Mouse (Mus musculus) gastrocnemius, postnatal 10 days (tissue): Measurements from ENCODE around the gene Csgalnact2. TPM values are rescaled to one million over a fixed set of nuclear protein-coding genes. Genes with fewer than 3 reads are reported as not detected.

Experiments
- DNase-seq: peaks from one replicate; pipeline ENCODE4 v3.0.0; 2021; ENCODE audit warnings: mixed read lengths
- total RNA-seq, 2 experiments: library from RNA; stranded (reverse); gene quantifications; 2 replicates each; pipeline ENCODE4 v1.2.3; 2021

Csgalnact2 gene
- total RNA-seq, 2 experiments from 2014 or later, result 22.5 to 24.0 TPM

DNA sequence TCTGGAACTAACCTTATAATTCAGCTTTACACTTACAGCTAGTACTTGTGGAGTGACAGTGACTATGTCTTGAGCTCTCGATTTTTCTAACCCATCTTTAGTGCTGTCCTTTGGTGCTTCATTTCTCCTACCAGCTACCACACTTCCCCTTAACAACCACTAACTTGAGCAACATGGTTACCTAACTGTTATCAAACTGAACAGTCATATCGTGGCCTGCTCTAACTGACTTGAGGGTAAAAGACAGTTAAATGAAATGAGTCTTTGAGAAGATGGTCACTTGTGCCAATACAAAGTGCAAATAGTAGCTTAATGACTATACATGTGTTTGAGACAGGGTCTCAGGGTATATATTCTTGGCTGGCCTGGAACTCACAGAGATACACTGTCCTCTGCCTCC, 1.8 kb downstream of the Csgalnact2 start:
- no peak for DNase-seq

DNA sequence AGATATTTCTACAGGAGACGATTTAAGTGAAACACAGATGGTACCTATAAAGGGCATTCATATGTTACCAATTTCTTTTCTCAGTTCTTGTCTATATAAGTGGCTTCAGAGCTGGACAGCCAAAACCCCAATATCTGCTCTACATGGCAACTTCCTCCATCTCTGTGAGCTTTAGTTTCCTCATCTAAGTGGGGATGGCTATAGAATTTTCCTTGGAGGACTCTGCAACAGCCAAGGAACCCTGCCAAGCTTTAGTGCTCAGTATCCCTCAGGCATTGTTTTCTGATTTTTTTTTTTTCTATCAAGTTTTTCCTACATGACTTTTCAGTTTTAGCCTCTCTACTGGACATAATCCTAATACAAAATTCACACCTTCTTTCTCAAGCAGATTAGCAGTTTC, 4.5 kb downstream of the Csgalnact2 start:
- no peak for DNase-seq

DNA sequence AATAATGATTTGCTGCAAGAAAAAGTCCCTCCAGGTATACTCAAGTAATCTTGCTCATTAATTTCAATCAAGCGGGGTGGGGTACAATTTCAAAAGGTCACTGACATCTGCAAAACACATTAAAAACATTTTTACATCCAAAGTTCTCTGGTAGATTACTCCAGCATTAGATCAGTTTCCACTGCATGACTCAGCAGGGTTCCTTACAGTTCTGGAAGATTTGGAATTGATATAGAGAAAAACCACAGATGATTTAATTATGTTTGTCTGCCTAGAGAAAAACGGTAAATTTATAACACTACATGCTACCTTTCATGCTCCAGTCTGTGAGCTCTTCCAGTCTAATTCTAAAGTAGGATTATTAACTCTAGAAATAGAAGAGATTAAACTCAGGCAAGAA, 8.9 kb downstream of the Csgalnact2 start:
- DNase-seq, result no peak

DNA sequence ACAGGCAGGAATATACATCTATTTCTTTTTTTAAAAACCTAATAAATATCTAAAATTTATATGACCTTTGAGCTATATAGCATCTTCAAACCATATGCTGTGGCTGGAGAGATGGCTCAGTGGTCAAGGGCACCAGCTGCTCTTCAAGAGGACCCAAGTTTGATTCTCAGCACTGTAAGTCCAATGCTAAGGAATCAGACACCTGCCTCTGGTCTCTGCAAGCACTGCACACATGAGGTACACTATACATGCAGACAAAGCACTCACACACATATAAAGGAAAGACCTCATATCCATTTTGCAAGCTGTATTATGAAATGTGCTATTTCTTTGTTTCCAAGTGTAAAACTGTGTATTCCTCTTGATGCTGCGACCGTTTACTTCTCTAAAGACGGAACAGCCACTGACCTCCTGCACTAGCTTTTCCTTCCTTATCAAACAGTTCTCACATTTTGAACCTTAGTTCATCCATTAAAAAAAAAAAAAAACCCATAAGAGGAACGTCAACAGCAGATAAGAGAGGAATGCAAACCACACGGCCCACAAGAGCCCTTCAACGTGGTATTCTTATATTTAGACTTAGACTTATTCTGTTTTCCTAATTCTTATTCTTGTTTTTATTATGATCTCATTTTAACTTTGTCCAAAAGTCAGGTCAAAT, 11.0 kb downstream of the Csgalnact2 start:
- no peak for DNase-seq

DNA sequence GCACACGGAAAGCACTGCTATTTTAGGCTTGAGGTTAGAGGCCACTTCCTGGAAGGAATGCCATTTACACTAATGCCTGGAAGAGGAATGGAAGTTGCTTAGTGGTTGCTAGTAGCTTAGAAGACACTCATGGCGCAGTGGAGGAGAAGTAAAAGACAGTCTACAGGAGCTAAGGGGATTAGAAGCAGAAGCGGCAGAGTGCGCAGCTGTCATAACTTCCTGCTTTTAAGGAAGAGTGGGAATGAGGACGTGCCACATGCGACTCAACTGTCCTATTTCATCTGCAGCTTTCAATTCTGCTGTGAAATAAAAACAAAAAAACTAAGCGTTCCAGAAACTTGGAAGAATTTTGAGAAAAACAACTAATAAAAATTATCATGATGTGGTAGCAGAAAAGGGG, 11.7 kb downstream of the Csgalnact2 start:
- DNase-seq, result no peak

DNA sequence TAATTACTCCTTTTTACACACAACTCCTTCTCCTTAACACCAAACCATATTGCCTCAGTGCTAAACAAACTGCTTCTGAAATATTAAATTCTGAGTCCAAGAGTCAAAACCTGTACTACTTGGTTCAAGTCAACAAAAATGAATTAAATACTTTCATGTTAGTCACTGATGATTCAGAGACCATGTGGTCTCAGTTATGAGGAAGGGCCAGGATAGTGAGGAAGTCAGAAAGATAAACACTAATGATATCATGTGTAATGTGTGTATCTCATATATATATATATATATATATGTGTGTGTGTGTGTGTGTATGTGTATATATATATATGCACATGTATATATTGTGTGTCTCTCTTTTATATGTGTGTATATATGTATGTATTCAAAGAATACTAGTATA, 12.4 kb downstream of the Csgalnact2 start:
- no peak for DNase-seq

DNA sequence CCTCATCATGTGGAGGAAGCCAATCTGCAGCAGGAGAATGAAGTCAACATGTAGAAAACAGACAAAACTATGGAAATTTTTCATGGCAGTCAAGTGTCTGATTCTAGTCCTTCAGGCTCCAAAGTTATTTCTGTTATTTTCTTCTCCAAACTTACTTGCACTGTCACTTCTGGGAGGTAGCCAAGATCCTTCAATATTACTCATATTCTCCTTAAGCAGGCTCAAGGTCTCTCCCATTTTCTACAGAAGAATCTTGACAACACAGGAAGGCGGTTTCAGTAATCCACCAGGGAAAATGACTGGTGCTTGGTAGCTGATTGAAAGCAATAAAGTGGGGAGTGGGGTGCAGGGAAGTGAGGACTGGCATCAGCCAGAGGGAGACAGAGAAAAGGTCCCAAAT, 16.2 kb downstream of the Csgalnact2 start:
- DNase-seq, result no peak

DNA sequence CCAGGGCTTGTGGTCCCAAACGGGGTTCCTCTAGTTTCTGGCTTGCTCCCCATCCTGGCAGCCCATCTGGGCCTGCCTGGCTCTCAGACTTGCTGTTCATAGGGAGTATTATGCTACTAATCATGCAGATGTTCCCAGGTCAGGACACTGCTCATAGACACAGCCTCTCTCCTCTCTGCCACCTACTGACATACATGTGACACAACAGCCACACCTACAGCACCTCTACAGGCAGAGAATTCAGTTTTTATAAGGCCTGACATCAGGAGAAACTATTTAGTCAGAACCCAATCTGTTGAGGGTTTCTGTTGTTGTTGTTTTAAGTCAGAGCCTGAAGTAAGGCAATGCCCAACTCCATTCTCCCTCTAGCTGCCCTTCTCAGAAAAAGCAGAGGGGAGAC, 27.1 kb downstream of the Csgalnact2 start:
- DNase-seq, result no peak

DNA sequence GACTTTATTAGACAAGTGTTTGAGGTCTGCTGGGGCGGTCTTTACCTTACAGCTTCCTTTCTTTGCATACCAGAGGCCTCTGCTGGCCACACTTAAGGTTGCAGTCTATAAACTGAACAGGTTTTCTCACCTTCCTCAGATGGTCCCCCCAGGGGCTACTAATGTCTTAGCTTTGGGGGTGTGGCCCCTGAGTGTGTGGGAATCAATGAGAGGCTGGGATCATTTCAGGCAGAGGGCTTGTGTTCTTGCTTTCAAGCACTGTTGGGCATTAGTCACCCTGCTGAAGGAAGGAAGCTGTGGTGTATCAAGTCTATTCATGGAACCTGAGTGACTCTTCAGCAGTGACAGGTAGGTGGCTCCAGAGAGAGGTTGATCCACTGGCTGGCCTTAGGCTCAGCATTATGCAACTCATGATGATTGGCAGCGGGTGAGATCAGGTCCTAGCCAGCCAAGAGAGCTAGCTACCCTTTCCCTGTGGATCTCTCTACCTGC, 39.6 kb downstream of the Csgalnact2 start:
- DNase-seq, result no peak

DNA sequence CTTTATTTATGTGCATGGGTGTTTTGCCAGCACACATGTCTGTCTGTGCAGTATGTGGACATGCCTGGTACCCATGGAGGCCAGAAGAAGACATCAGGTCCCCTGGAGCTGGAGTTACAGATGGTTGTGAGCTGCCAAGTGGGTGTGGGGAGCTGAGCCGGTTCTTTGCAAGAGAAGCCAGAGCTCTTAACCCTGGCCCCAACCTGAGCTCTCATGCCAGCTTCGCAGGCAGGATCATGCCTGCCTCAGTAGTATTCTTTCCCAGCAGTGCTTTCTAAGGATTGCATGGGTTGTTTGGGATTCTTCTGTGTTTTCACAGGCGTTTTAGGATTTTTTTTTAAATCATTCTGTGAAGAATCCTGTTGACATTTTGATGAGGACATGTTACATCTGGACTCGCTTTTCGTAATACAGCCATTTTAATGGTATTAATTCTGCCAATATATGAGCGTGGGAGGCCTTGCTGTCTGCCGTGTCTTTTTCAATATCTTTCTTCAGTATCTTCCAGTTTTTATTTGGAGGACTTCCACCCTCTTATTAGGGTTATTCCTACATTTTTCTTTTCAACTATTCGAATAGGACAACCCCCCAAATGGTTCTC, 41.1 kb downstream of the Csgalnact2 start:
- DNase-seq, result no peak

DNA sequence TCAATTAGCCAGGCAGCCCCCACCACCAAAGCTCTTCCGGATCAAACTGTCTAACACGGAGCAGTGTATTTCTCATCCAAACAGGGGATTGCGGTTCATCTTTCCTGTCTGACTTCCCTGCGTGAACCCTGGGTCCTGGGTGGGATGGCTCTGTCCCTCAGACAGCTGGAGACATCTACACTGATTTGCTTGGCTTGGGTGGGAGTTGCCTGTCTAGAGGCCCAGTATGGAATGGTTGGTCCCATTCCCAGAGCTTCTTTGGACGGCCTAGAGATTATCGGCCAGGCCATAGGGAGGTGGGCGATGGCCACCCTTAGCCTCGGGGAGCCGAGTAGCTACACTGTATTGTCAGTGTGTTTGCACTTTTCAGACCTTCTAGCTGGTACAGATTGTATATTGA, 48.1 kb downstream of the Csgalnact2 start:
- DNase-seq, result no peak

DNA sequence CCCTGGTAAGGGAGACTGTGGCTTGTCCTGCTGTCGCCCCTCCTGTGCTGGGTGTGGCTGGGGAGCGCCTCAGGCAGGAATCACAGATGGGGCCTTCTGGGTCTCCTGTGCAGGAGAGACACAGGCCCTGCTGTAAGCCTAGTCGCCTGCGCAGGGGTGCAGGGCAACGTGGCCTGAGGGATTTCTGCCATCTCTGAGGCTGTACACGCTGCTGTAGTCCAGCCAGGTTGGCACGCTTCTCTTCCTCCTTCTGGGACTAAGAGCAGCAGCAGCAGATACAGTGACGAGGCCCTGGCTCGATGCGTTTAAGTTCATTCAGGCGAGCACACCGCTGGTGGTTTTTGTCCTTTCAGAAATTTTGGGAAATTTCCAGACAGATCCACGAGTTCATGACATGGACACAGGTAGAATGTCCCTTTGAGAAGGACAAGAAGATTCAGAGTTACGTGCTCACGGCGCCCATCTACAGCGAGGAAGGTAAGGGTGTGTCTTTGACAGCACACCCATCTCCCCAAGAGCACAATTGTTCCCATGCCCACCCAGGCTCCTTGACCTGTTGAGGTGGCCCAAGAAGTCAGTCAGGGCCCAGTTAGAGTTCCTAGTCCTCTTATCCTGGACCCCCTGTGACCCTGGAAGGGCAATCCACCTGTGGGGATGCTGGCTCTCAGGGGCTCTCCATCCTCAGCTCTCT, 50.0 kb downstream of the Csgalnact2 start:
- DNase-seq, result no peak

DNA sequence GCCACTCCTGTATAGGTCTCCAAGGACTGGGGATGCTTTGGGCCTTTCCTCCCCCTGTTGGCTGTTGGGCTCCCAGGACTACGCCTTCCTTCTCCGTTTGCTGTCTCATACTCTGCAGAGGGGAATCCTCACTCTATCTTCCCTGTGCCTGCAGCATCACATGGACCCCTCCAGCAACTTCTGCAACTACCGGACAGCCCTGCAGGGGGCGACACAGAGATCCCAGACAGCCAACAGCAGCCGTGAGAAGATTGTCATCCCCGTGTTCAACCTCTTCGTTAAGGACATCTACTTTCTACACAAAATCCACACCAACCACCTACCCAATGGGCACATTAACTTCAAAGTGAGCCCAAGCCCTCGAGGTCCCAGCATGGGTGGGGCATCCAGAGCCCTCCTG, 51.0 kb downstream of the Csgalnact2 start:
- no peak for DNase-seq

DNA sequence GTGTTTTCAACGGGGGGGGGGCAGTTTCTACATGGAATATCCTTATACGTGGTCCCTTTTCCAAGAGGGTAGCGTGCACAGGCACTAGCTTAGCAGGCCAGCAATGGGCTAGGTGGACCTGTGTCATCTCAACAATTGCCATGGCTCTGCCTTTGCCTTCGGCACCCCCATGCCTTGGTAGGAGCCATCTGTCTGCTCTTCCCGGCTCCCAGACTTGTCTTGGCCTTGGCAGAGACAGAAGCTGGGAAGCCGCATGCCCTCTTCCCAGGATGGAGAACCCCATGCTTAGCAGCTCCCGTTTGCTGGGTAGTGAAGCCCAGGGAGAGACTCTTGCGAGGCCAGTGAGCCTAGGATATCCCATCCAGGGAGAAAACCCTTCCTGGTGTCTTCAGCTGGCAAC, 54.3 kb downstream of the Csgalnact2 start:
- no peak for DNase-seq

DNA sequence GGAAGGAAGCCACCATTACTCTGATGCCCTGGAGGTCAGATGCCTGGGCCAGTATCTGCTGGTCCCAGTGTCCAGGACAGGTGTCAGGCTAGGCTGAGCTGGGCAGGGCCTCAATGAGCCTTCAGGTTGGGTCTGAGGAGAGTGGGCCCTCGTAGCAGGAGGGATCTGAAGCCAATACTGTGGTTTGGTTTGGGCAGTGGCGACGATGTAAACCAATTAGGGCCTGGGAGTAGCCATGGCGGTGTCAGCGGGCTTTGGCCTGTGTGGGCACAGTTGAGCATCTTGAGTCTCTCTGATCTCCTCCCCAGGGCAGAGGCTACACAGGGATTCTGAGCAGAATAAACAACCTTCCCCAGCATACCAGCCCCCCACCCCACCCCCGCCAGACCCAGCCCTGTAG, 55.3 kb downstream of the Csgalnact2 start:
- DNase-seq, result no peak

DNA sequence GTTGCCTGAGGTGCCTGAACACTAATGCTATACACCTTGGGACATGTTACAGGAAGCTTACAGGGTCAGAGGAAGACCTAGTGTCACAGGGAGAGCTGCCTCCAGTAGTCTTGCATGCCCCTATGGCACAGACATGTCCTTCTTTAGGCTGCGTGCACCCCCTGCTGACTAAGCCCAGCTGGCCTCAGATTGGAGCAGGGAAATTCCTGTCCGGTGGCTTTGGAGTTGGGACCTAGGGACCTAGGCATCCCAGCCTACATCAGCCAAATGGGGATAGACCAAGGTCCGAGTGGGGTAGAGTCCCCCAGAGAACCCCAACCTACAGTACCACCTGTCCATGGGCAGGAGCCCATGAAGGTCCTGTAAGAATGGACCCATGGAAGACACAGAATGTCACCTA, 56.6 kb downstream of the Csgalnact2 start:
- DNase-seq, result no peak

DNA sequence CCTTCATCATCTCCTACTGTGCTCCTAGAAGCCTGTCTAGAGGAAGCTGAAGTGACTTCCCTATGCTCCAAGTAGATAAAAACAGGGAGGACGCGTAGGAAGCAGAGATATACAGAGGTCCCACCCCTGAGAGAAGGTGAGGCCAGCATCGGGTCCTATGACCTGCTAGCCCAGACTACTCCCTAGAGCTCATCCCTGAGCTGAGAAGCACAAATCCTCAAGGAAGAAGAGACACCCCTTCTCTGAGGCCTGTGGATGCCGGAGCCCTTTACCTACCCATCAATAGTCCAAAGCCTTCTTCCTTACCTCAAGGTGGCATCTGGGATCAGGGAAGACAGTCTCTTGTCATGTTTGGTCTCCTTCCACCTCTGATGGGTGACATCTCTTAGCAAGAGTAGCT, 58.2 kb downstream of the Csgalnact2 start:
- DNase-seq, result no peak

DNA sequence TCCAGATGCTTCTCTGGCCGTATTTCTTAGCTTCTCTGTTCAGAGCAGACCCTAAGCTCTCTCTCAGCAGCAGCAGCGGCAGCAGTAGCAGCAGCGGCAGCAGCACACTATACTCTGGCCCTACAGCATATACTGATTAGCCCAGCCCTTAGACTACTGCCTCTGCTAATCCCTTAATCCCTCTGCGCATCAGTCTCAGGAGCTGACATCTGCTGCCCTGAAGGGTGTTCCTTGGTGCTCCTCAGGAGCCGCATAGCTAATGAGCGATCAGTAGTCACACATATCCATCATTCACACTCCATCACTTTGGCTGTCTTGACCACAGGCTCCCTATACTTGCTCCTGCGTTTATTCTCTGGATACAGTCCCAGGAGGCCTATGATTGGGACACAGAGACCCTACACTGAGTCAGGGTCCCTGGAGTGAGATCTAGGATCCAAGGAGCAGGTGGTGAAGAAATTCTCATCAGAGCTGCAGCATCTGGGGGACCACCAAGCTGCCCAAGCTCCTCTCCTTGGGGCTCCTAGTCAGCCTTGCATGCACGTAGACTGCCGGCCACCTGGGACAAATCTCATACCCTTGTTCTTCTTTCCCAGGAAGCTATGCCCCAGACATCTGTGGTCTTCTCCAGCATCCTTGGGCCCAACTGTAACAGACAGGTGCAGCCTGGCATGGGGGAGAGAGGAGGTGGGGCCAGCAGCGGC, 59.0 kb downstream of the Csgalnact2 start:
- DNase-seq, result no peak

DNA sequence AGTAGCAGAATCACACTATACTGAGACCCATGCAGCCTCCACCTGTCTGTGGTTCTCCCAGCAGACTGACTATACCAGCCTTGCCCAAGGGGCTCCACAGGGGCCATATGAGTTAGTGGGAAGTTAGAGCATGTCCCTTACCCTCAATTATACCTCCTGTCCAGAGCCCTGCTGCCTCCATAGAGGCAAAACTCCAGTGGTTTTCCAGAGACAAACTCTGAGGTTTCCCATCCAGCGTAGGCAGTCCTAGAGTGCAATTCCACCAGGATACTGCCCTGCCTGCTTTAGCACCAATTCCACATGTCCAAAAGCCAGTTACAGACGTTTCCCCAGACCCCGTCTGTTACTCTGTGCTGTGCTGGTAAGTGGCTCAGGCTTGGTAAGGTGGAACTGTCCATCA, 59.6 kb downstream of the Csgalnact2 start:
- DNase-seq, result no peak

DNA sequence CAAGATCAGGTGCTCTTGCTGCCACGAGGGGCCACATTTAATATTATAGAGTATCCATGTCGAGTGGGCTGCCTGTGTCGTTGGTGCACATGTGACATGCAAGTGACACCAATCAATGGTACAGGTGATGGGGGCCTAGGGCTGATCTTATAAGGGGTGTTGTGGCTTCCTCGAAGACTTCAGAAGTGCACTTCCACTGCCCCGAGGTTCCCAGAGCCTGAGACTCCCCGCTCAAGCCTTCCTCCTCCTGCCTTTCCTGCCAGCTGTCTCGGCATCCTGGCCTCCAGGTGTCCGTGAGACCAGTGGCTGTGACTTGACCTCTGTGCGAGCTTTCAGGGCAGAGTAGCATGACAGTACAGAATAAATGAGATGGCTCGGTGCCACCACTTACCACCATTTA, 60.2 kb downstream of the Csgalnact2 start:
- no peak for DNase-seq

DNA sequence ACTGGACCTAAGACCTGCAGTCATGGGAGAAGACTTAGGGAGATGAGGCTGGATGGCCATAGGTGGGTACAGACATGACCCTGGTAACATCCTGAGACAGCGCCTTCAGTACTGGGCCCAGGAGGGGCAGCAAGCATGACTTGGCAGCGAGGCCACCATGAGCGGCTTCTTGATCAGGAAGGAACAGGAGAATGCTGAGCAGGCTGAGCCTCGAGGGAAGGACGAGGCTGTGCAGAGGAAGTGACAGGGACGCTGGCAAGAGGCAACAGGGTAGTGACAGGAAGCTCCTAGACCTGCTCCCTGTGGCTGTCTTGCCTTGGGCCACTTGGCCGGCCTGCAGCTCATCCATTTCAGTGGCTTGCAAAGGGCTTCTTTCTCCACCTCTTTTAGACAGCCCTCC, 61.5 kb downstream of the Csgalnact2 start:
- no peak for DNase-seq

DNA sequence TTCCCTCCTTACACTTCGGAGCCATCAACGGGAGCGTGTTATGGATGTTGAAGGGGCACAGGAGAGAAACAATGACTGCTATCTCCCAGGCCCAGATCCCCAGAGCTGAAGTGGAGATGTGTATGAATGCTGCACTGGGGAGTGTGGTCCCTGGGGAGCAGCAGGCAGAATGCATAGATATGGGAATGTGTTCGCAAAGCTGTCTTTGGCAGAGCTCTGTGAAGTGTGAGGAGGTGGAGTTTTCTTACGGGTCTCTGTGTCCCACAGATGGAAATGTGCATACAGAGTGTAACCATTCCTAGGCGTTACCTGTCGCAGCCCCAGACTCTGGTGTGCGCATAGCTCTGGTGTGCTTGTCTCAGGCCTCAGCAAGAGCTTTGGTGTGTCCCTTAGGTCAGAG, 62.2 kb downstream of the Csgalnact2 start:
- DNase-seq, result no peak

DNA sequence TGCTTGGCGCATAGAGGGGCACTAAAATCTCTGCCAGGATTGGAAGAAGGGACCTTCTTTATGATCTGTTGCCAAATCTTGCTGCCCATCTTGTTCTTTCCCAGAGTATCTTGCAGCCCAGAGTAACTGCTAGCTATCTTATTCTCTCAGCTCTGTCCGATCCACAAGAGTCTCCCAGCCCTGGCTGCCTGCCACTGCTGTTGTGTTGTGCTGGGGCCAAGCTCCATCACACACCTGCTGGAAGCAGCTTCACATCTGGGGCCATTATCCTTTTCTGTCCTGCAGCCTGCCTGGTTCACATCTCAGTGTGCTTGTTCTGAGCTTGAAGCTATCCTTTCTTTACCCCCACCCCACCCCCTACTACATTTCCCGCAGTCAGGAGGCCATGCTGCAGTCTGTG, 62.7 kb downstream of the Csgalnact2 start:
- DNase-seq, result no peak
